Mouse (Mus musculus): Measurements from ENCODE around the gene Furin.
A peak's percentile ranks its signal among the peaks of the same experiment; 100 is the strongest.

The Furin gene

DNA sequence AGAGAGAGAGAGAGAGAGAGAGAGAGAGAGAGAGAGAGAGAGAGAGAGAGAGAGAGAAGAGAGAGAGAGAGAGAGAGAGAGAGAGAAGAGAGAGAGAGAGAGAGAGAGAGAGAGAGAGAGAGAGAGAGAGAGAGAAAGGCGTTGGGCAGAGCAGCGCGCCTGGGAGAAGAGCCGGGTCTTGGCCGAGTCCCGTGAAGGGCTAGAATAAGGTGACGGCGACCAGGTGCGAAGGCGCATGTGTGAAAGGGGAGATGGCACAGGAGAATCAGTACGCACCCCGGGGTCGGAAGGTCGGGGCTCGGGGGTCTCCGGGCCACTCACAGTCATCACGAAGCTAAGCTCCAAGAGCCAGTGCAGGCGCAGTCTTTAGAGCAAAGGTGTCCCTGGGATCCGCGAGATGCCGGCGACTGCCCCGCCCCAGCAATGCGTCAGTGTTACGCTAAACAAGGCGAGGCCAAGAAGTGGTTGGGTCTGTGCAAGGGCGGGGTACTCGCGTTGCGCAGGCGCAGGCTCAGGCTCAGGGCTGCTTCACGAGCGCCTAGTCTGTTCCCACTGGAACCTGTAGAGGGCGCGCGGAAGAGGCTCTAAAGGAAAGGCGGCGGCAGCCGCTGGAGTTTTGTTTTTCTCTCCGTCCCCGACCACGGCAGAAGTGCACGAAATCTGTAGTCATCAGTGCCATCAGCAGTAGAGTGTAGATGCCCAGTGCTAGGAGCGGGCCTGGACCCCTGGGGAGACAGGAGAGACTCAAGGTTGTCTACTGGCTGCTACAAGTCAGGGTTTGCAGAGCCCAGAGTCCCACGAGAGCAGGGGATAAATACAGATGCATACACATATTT, 65.2 kb downstream of the Furin start:
- DNase-seq = peak; percentile 99

DNA sequence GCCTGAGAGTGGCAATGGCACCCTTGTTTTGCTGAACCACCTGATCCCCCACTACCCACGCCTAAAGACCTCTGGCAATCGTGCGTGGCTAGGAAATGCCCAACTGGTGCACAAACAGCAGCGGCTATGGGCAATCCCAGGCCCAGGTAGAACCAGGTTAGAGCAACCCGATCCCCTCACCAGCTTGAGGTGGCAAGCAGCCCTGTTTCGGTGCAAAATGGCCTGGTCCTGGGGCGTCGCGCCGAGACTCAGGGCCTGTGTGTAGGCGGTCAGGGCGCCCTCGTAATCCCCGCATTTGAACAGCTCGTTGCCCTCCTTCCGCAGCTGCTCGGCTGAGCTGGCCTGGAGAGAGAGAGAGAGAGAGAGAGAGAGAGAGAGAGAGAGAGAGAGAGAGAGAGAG, 65.9 kb downstream of the Furin start:
- peak; percentile 43 to 66 for DNase-seq

Data from kidney, postnatal 4 days (tissue).